ENCODE assay signal across 17 mouse cellular contexts in the genomic region with DNA sequence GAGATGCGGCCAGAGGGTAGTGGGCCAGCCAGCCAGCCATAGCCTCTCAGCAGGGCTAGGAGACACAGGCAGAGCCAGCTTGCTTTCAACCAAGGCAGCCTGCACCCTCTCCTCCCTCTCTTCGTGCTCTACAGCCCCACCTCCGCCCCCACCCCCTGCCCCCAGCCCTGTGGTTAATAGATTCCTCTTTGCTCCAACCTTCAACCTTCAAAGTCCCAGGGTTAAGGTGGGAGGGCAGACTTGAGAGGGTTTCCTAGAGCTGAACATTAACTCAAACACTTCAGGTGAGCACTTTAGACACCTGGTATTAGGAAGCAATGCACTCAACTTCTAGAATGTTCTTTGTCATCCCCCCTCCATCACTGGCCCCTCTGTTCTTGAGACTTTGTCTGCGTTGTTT.
A peak's percentile ranks its signal among the peaks of the same experiment; 100 is the strongest.
DNase-seq lines count a peak whose midpoint lies in the region; ATAC-seq lines count a peak whose summit lies in the region.
"Had no signal": no experiment of that assay in that cellular context is flagged by ENCODE, and none has a peak within 500 bp of the region (broad histone marks: within the 10 kb centered on the region; RNA-seq: fewer than 3 reads in every experiment).

No protein-coding gene starts in this region.

- peak; percentile 67 for ATAC-seq in lung, embryonic 15.5 days (ENCODE audit: borderline replicate concordance, extremely low read depth, low FRiP score, low TSS enrichment)
- ATAC-seq: activated CD4-positive, CD25-positive, alpha-beta regulatory T cell, adult 4 months; forebrain, embryonic 14.5 days; Patski had no signal

- H3K36me3 ChIP-seq in heart, embryonic 10.5 days, result no peaks in the 10 kb centered on the region
- no peaks in the 10 kb centered on the region for H3K36me3 ChIP-seq in lung, embryonic 15.5 days
- no peaks in the 10 kb centered on the region for H3K36me3 ChIP-seq in embryonic facial prominence, embryonic 10.5 days (replicated peaks)
- H3K36me3 ChIP-seq: heart, embryonic 12.5 days; hindbrain, embryonic 15.5 days had no signal

- no peaks in the 10 kb centered on the region for H3K9me3 ChIP-seq in heart, embryonic 10.5 days
- H3K9me3 ChIP-seq in lung, embryonic 15.5 days, result no peaks in the 10 kb centered on the region
- H3K9me3 ChIP-seq in embryonic facial prominence, embryonic 10.5 days, result no peaks in the 10 kb centered on the region
- H3K9me3 ChIP-seq: hindbrain, embryonic 15.5 days had no signal

- 0 out of 2 replicates have a peak overlapping the region, but pooled peaks have one; percentile 16 for H3K27ac ChIP-seq in heart, embryonic 10.5 days
- H3K27ac ChIP-seq in lung, embryonic 15.5 days, result peak overlapping the region; percentile 76
- peak overlapping the region; percentile 55; the same call in 1 of the 2 replicates for H3K27ac ChIP-seq in embryonic facial prominence, embryonic 10.5 days (replicated peaks)
- H3K27ac ChIP-seq: hindbrain, embryonic 15.5 days had no signal

- H3K4me2 ChIP-seq in lung, embryonic 15.5 days, result peak overlapping the region; percentile 4; the same call in 1 of the 2 replicates
- H3K4me2 ChIP-seq: heart, embryonic 12.5 days; hindbrain, embryonic 15.5 days had no signal

- H3K27me3 ChIP-seq in heart, embryonic 10.5 days (ENCODE audit: insufficient read depth, poor library complexity, severe bottlenecking), result peaks cover 26% of the 10 kb centered on the region
- no peaks in the 10 kb centered on the region for H3K27me3 ChIP-seq in lung, embryonic 15.5 days
- H3K27me3 ChIP-seq in embryonic facial prominence, embryonic 10.5 days (replicated peaks; ENCODE audit: low read depth, poor library complexity, severe bottlenecking), result peaks cover 11% of the 10 kb centered on the region; the same call in 1 of the 2 replicates
- H3K27me3 ChIP-seq: CH12.LX; hindbrain, embryonic 15.5 days; Patski had no signal

- H3K4me1 ChIP-seq in heart, embryonic 10.5 days, result peaks cover 16% of the 10 kb centered on the region
- peaks cover 24% of the 10 kb centered on the region for H3K4me1 ChIP-seq in lung, embryonic 15.5 days
- H3K4me1 ChIP-seq in embryonic facial prominence, embryonic 10.5 days, result peaks cover 53% of the 10 kb centered on the region
- H3K4me1 ChIP-seq: heart, embryonic 12.5 days had no signal

- no peak for DNase-seq in heart, embryonic 10.5 days (ENCODE audit: low spot score)
- no peak for DNase-seq in heart, adult 8-10 months (ENCODE audit: low spot score)
- DNase-seq in lung, adult 18-20 months, result no peak
- DNase-seq in embryonic facial prominence, embryonic 10.5 days (ENCODE audit: low spot score), result no peak
- peak; percentile 69 for DNase-seq in yolk sac, embryonic 10.5 days (ENCODE audit: low spot score)
- DNase-seq: adrenal gland, postnatal 14 days; cerebellum, adult 11-12 months; cerebellum, adult 9-10 months; gastrocnemius, postnatal 36 days; heart, postnatal 36 days had no signal

- no peak overlapping the region for H3K4me3 ChIP-seq in heart, embryonic 10.5 days
- H3K4me3 ChIP-seq in lung, embryonic 15.5 days, result no peak overlapping the region
- H3K4me3 ChIP-seq in embryonic facial prominence, embryonic 10.5 days, result no peak overlapping the region
- H3K4me3 ChIP-seq: heart, embryonic 12.5 days; hindbrain, embryonic 15.5 days had no signal

- no peak overlapping the region for H3K9ac ChIP-seq in lung, embryonic 15.5 days
- H3K9ac ChIP-seq: heart, embryonic 12.5 days; hindbrain, embryonic 15.5 days had no signal

- WGBS in heart, embryonic 10.5 days, result 31% methylated on average over 4 of the region's 4 CpGs
- WGBS in lung, embryonic 15.5 days, result 18% methylated on average over 4 of the region's 4 CpGs
- 62% methylated on average over 4 of the region's 4 CpGs for WGBS in embryonic facial prominence, embryonic 10.5 days

Comparison
In these comparisons a context has a peak if more than half of its experiments do, and no peak if none do; other contexts are left out.
1. H3K27ac ChIP-seq: peak in every context shown above with its lines; median percentile 76 in lung, embryonic 15.5 days; 55 in embryonic facial prominence, embryonic 10.5 days; 16 in heart, embryonic 10.5 days.